Mouse (Mus musculus): ENCODE results near the gene Cldn14.

Cldn14 gene

DNA sequence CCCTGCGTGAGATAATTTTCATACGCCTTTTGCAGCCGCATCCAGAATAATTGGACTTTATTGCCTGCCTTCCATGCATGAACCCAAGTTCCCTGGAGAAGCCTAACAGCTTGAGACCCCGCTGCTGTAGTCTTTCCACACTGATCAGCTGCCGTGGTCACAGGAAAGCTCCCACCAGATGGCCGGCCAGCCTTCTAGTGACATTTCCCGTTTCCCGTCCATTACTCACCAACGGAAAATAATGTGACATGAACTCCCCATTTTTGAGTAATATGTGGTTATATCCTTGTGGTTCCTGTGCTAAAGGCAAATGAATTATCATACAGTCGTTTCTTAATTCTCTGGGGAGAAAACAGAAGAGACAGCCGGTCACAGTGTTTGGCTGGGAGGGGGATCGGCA, 51.2 kb downstream of the Cldn14 start:
- in situ Hi-C loops (cut with MboI; ENCODE audit: low sequenced_read_pairs) = no loop called here

- in situ Hi-C loops (cut with MboI; ENCODE audit: low sequenced_read_pairs) = no loop called here
Measured at GRCm38 (mm10) chr16:93956986-93957385, 51.7 kb downstream of the Cldn14 start.

DNA sequence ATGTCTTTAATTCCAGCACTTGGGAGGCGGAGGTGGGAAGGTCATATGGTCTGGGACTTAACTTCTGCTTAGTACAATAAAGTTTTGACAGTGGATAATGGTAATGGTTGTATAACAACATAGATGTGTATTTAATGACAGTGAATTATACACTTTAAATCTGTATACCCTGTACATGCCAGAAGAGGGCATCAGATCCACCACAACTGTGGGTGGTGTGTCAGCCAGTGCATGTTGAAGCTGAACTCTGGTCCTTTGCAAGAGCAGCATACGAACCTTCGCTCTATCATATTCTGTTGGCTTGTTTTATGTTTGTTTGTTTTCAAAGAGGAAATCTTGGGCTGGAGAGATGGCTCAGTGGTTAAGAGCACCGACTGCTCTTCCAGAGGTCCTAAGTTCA, 61.2 kb downstream of the Cldn14 start:
- in situ Hi-C loops (cut with MboI; ENCODE audit: low sequenced_read_pairs) = loop anchor here (25.0 kb wide), 1 partner anchor 315 kb away; no protein-coding TSS in a partner anchor

- in situ Hi-C loops (cut with MboI; ENCODE audit: low sequenced_read_pairs) = loop anchor here (25.0 kb wide), 1 partner anchor 318 kb away; no protein-coding TSS in a partner anchor
Measured at GRCm38 (mm10) chr16:93944301-93944700, 64.3 kb downstream of the Cldn14 start.

- in situ Hi-C loops (cut with MboI; ENCODE audit: low sequenced_read_pairs) = loop anchor here (25.0 kb wide), 1 partner anchor 319 kb away; no protein-coding TSS in a partner anchor
Measured at GRCm38 (mm10) chr16:93942796-93943502, 65.7 kb downstream of the Cldn14 start.

GRCm38 (mm10) chr16:93941781-93942567, 66.7 kb downstream of the Cldn14 start:
- in situ Hi-C loops (cut with MboI; ENCODE audit: low sequenced_read_pairs) = loop anchor here (25.0 kb wide), 1 partner anchor 320 kb away; no protein-coding TSS in a partner anchor

GRCm38 (mm10) chr16:93939961-93940360, 68.7 kb downstream of the Cldn14 start:
- in situ Hi-C loops (cut with MboI; ENCODE audit: low sequenced_read_pairs) = loop anchor here (25.0 kb wide), 1 partner anchor 322 kb away; no protein-coding TSS in a partner anchor

GRCm38 (mm10) chr16:93938400-93938846, 70.2 kb downstream of the Cldn14 start:
- in situ Hi-C loops (cut with MboI; ENCODE audit: low sequenced_read_pairs) = loop anchor here (25.0 kb wide), 1 partner anchor 324 kb away; no protein-coding TSS in a partner anchor

DNA sequence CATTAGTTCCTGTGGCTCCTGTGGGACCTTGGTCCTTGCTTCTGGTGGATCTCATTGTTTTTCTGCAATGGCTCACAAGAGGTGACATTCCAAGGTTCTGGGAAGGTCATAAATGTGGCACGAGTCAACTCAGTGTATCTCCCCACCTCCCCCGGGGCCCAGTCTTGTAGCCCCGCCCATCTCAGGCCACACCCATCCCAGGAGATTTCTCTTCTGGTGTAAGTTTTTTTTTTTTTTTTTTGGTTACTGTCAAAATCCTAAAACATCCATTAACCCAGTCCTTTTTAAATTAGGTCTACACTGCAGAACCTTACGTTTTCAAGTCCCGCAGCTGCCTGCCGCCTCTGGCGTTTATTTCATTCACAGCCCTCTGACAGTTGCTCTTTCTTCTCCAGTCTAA, 73.6 kb downstream of the Cldn14 start:
- in situ Hi-C loops (cut with MboI; ENCODE audit: low sequenced_read_pairs) = loop anchor here (25.0 kb wide), 1 partner anchor 327 kb away; no protein-coding TSS in a partner anchor

- in situ Hi-C loops (cut with MboI; ENCODE audit: low sequenced_read_pairs) = loop anchor here (25.0 kb wide), 1 partner anchor 328 kb away; no protein-coding TSS in a partner anchor
Measured at GRCm38 (mm10) chr16:93934588-93934987, 74.0 kb downstream of the Cldn14 start.

- in situ Hi-C loops (cut with MboI; ENCODE audit: low sequenced_read_pairs) = loop anchor here (25.0 kb wide), 1 partner anchor 330 kb away; no protein-coding TSS in a partner anchor
Measured at GRCm38 (mm10) chr16:93932185-93933168, 76.2 kb downstream of the Cldn14 start.

GRCm38 (mm10) chr16:93929370-93930032, 79.1 kb downstream of the Cldn14 start:
- in situ Hi-C loops (cut with MboI; ENCODE audit: low sequenced_read_pairs) = loop anchor here (25.0 kb wide), 1 partner anchor 333 kb away; no protein-coding TSS in a partner anchor

DNA sequence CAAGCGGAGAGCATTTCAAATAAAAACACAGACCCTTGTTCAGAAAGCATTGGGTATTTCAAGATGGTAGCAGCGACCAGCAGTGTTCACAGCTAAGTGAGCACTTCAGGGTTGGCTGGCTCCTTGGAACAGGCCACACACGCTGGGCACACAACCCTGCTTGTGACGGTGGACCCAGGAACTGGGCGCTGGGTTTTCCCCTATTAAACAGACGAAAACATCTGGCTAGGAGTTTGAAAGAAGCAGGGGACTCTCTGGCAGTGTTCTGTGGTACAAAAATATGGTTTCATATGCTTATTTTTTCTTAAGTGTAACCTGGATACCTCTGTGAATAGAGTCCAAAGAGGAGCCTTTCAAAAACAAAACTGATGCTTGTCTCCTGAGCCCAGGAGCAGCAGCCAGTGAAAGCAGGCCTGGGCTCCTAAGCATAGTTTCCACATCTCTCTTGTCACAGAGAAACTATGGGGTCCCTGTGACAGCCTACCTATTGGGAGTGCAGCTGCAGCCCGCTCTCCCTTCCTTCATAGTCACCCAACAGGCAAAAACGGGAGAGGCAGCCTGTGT, 82.9 kb downstream of the Cldn14 start:
- in situ Hi-C loops (cut with MboI; ENCODE audit: low sequenced_read_pairs) = loop anchor here (25.0 kb wide), 1 partner anchor 337 kb away; no protein-coding TSS in a partner anchor

- in situ Hi-C loops (cut with MboI; ENCODE audit: low sequenced_read_pairs) = no loop called here
Measured at GRCm38 (mm10) chr16:93923788-93924187, 84.8 kb downstream of the Cldn14 start.

DNA sequence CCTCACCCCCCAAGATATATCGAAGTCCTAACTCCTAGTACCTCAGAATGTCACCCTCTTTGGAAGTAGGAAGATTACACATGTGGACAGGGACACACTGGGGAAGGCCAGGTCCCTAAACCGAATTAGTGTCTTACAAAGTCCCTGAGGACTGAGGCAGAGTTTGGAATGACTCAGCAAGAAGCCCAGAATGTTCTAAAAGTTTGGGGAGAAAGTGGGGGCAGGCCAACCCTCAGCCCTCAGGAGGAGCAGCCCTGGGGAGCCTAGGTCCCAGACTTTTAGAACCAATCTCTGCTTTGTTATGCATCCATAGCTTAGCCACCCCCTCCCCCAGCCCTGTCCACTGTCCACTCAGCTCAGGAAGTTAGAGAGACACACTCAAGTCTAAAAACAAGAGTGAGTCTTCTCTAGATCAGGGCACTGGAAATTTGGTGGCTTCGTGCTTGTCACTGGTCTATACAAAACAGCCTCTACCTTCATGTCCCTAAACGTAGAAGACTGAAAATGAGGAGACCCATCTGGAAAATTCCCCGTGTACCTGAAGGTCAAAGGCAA, 85.7 kb downstream of the Cldn14 start:
- in situ Hi-C loops (cut with MboI; ENCODE audit: low sequenced_read_pairs) = no loop called here

GRCm38 (mm10) chr16:93920673-93921072, 88.0 kb downstream of the Cldn14 start:
- in situ Hi-C loops (cut with MboI; ENCODE audit: low sequenced_read_pairs) = no loop called here

GRCm38 (mm10) chr16:93919189-93919588, 89.4 kb downstream of the Cldn14 start:
- in situ Hi-C loops (cut with MboI; ENCODE audit: low sequenced_read_pairs) = no loop called here

DNA sequence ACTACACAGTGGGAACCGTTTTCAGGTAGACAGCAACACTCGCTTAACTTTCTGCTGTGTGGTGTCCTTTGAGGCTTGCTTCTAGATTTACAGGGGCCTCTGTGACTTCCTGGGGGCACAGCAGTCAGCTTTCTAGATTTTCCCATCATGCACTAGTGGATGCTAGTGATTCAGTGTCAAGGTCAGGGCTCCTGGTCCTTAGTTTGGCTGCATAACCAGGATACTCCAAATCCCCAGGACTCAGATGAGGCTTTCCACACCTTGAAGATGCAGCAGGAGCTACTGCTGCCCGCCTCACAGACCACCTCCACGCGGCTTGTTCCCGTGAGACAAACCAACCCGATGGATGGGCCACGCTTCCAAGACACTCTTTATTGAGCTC, 90.0 kb downstream of the Cldn14 start:
- in situ Hi-C loops (cut with MboI; ENCODE audit: low sequenced_read_pairs) = no loop called here
